Mouse (Mus musculus) adrenal gland, adult 8-10 months (tissue): ENCODE data around the gene Ntn4. TPM values are rescaled to one million over a fixed set of nuclear protein-coding genes. Genes with fewer than 3 reads are reported as not detected.

Source experiments
- total RNA-seq, 4 experiments: library from RNA; stranded (reverse); gene quantifications; 2 replicates each; pipeline ENCODE4 v1.2.4; 2022

The Ntn4 gene
- total RNA-seq, 4 experiments from 2014 or later: 20.1 to 30.3 (median 26.3) TPM

Other genes starting within 250 kb of the Ntn4 start
- 10 to 100 TPM; 53.1 to 74.2 (median 65.2) TPM for gene Lta4h, start 187.3 kb upstream of the Ntn4 start, total RNA-seq
- under 1 TPM; 0.17 to 0.52 (median 0.39) TPM for gene Hal, start 151.9 kb upstream of the Ntn4 start, total RNA-seq
- under 1 TPM in 1 of 4 experiments, not detected in 3; 0.12 TPM for gene Amdhd1, start 100.6 kb upstream of the Ntn4 start, total RNA-seq
- gene Ccdc38, start 100.0 kb upstream of the Ntn4 start, total RNA-seq: under 1 TPM in 1 of 4 experiments, not detected in 3; 0.10 TPM
- gene Snrpf, start 51.0 kb upstream of the Ntn4 start, total RNA-seq: 10 to 100 TPM; 11.0 to 20.5 (median 13.2) TPM
- not detected for gene Usp44, start 190.9 kb downstream of the Ntn4 start, total RNA-seq